Mouse (Mus musculus) mesoderm, embryonic 11.5 days (tissue): ENCODE data around the gene Ubtd2.
A peak's percentile ranks its signal among the peaks of the same experiment; 100 is the strongest.
"Not testable (repeated sequence)": the region's sequence is repeated elsewhere in the genome, so short reads cannot be mapped to it uniquely, and the experiment has no call there.

ENCODE experiments used
- DNase-seq: peaks from one replicate; pipeline ENCODE4 v3.0.0-alpha.2; 2012; ENCODE audit warnings: low read depth, low spot score

Ubtd2 gene

GRCm38 (mm10) chr11:32456356-32456755 is 1.2 kb downstream of the Ubtd2 start:
- peak; percentile 39 for DNase-seq

GRCm38 (mm10) chr11:32464282-32464681 is 9.1 kb downstream of the Ubtd2 start:
- DNase-seq: no peak

- no peak for DNase-seq
Observed at GRCm38 (mm10) chr11:32471925-32472324, 16.8 kb downstream of the Ubtd2 start.

- no peak for DNase-seq
Observed at GRCm38 (mm10) chr11:32474725-32475124, 19.6 kb downstream of the Ubtd2 start.

- DNase-seq: no peak
Observed at GRCm38 (mm10) chr11:32475487-32476236, 20.5 kb downstream of the Ubtd2 start.

GRCm38 (mm10) chr11:32481525-32481924 is 26.4 kb downstream of the Ubtd2 start:
- DNase-seq: no peak

- DNase-seq: no peak
Observed at GRCm38 (mm10) chr11:32485290-32485689, 30.1 kb downstream of the Ubtd2 start.

- no peak for DNase-seq
Observed at GRCm38 (mm10) chr11:32486621-32487020, 31.5 kb downstream of the Ubtd2 start.

- no peak for DNase-seq
Observed at GRCm38 (mm10) chr11:32487501-32487900, 32.3 kb downstream of the Ubtd2 start.

GRCm38 (mm10) chr11:32488344-32488743 is 33.2 kb downstream of the Ubtd2 start:
- no peak for DNase-seq

- peak; percentile 8 for DNase-seq
Observed at GRCm38 (mm10) chr11:32488808-32489670, 33.9 kb downstream of the Ubtd2 start.

- no peak for DNase-seq
Observed at GRCm38 (mm10) chr11:32491079-32491478, 35.9 kb downstream of the Ubtd2 start.

- no peak for DNase-seq
Observed at GRCm38 (mm10) chr11:32493312-32493711, 38.1 kb downstream of the Ubtd2 start.

GRCm38 (mm10) chr11:32495283-32495682 is 40.1 kb downstream of the Ubtd2 start:
- DNase-seq: no peak

GRCm38 (mm10) chr11:32498757-32499535 is 43.8 kb downstream of the Ubtd2 start:
- DNase-seq: no peak

GRCm38 (mm10) chr11:32499931-32500330 is 44.8 kb downstream of the Ubtd2 start:
- DNase-seq: no peak

GRCm38 (mm10) chr11:32503711-32504110 is 48.5 kb downstream of the Ubtd2 start:
- no peak for DNase-seq

- DNase-seq: no peak
Observed at GRCm38 (mm10) chr11:32505091-32505739, 50.0 kb downstream of the Ubtd2 start.

GRCm38 (mm10) chr11:32510930-32511329 is 55.8 kb downstream of the Ubtd2 start:
- DNase-seq: no peak

GRCm38 (mm10) chr11:32514853-32515252 is 59.7 kb downstream of the Ubtd2 start:
- not testable (repeated sequence) for DNase-seq

- DNase-seq: no peak
Observed at GRCm38 (mm10) chr11:32516091-32516490, 60.9 kb downstream of the Ubtd2 start.
